Mouse (Mus musculus) cerebellum, adult 2 months (tissue): ENCODE results near the gene Art5. TPM values are rescaled to one million over a fixed set of nuclear protein-coding genes. Genes with fewer than 3 reads are reported as not detected.

Experiments used
- DNase-seq, 2 experiments: peaks; one replicate each; pipeline ENCODE4 v3.0.0; 2021
- H3K27ac ChIP-seq: fragments of 200-500 bp; 2 replicates; pipeline ENCODE4 v1.5.1; 2012; ENCODE audit warnings: low read length, control low read depth, inconsistent platforms; ENCODE audit not compliant: insufficient read depth
- H3K27me3 ChIP-seq: fragments of 200-500 bp; 2 replicates; pipeline ENCODE4 v1.6.1; 2012; ENCODE audit warnings: inconsistent platforms, mild to moderate bottlenecking, low read length, moderate library complexity; ENCODE audit not compliant: control insufficient read depth, insufficient read depth
- H3K4me1 ChIP-seq: fragments of 200-500 bp; 2 replicates; pipeline ENCODE4 v1.6.1; 2011; ENCODE audit warnings: low read length; ENCODE audit not compliant: control insufficient read depth, insufficient read depth
- H3K4me3 ChIP-seq: fragments of 200-500 bp; replicated peaks from 2 replicates; pipeline ENCODE3; 2011; ENCODE audit warnings: mild to moderate bottlenecking, low read depth, low read length, control low read depth; ENCODE audit not compliant: insufficient read depth
- CTCF ChIP-seq: fragments of 200-500 bp; IDR thresholded peaks from 2 replicates; pipeline ENCODE4 v1.5.1; 2011; ENCODE audit warnings: low read depth, mild to moderate bottlenecking, control low read depth, low read length, moderate library complexity, borderline replicate concordance; ENCODE audit not compliant: insufficient read depth
- POLR2A ChIP-seq: fragments of 200-500 bp; IDR thresholded peaks from 2 replicates; pipeline ENCODE4 v1.6.1; 2011; ENCODE audit warnings: low read length, control low read depth, borderline replicate concordance; ENCODE audit not compliant: insufficient read depth
- WGBS: fragments of 180-500 bp; shearing (Covaris S2); methylation state at CpG from one replicate; pipeline ENCODE4 v1.1.7; 2018; 5-methylcytosine and 5-hydroxymethylcytosine counted together
- polyA plus RNA-seq: library from polyadenylated mRNA; depleted of rRNA; stranded (reverse); fragments of >200 nt; gene quantifications from 2 replicates; pipeline ENCODE4 v1.2.3, GENCODE M21; 2012

The Art5 gene
- polyA plus RNA-seq, 1 experiment, result not detected

DNA sequence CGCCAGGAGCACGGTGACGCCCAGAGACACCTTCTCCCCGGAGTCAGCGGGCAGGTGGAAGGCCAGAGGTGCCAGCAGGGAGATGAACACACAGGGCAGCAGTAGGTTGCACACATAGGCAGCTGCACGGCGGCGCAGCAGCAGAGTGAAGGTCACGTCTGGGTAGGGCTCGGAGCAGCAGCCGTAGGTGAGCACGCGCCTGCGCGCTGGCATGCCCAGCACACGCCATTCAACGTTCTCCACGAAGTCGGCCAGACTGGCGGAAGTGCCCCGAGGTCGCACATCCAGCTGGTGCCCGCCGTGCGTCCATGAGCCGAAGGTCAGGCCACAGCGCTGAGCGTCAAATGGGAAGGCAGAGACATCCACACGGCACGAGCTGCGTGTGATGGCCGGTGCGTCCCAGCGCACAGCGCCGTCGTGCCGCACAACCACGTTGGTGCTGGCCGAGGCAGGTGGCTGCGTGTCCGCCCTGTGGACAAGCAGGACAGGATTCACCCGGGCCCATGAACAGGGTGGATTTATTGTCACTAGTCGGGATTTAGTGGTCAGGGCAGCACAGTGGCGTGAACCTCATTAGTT lies 4.0 kb upstream of the Art5 start:
- WGBS, result 84% methylated on average over 45 of the region's 45 CpGs
- TF ChIP-seq POLR2A (no peak), CTCF (no peak)
- H3K27me3 ChIP-seq, result no peaks in the 10 kb centered on the region
- H3K4me3 ChIP-seq, result no peak overlapping the region
- H3K27ac ChIP-seq, result no peak overlapping the region
- H3K4me1 ChIP-seq, result no peaks in the 10 kb centered on the region
- DNase-seq, result no peak

- H3K4me1 ChIP-seq, result peaks cover 4% of the 10 kb centered on the region
- TF ChIP-seq POLR2A (no peak), CTCF (no peak)
- no peak overlapping the region for H3K27ac ChIP-seq
- DNase-seq, result no peak
- H3K27me3 ChIP-seq, result no peaks in the 10 kb centered on the region
- H3K4me3 ChIP-seq, result no peak overlapping the region
- WGBS, result 89% methylated on average over 4 of the region's 4 CpGs
Measured at GRCm38 (mm10) chr7:102109746-102110145, 457 bp upstream of the Art5 start.

DNA sequence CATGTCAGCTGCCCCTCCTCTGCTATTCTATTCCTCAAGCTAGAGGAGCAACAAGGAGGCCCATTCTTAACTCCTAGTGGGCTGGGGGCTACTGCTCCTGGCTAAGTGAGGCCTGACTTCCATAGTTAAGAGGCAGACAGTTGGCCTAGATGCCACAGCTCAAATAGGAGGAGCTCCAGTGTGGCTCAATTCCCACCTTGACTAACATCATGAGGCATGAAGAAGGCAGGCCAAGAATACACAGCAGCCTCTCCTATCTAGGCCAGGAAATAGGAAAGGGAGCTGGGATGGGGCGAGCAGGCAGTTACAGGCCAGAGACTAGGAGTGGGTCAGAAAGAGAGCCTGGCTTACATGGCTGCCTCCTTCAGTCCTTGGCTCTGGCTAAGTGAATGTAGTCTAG lies 1.1 kb downstream of the Art5 start:
- no peak for TF ChIP-seq CTCF
- no peak for TF ChIP-seq POLR2A

DNA sequence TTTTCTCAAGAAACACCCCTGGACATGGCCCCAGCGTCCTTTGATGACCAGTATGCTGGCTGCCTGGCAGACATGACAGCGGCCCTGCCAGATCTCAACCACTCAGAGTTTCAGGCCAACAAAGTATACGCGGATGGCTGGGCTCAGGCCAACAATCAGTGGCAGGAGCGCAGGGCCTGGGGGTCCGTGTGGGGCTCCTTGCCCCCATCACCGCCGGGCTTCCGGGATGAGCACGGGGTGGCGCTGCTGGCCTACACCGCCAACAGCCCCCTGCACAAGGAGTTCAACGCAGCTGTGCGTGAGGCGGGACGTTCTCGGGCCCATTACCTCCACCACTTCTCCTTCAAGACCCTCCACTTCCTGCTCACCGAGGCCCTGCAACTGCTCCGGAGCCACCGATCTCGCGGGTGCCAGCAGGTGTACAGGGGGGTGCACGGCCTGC lies 2.6 kb downstream of the Art5 start:
- peak in 1 of 2 experiments; percentile 18 for DNase-seq
- Histone ChIP-seq H3K4me3 (peak overlapping the region; percentile 3), H3K4me1 (peaks cover 4% of the 10 kb centered on the region), H3K27ac (no peak overlapping the region), H3K27me3 (no peaks in the 10 kb centered on the region)
- no peak for TF ChIP-seq POLR2A
- no peak for TF ChIP-seq CTCF
- WGBS, result 17% methylated on average over 23 of the region's 23 CpGs

More for the DNA sequence above, 1.1 kb downstream of the Art5 start:
- DNase-seq, result no peak
- Histone ChIP-seq H3K4me3 (no peak overlapping the region), H3K27me3 (no peaks in the 10 kb centered on the region), H3K27ac (no peak overlapping the region), H3K4me1 (peaks cover 4% of the 10 kb centered on the region)
- 54% methylated on average over 1 of the region's 1 CpGs for WGBS

GRCm38 (mm10) chr7:102104126-102104525 lies 5.2 kb downstream of the Art5 start:
- Histone ChIP-seq H3K4me1 (peaks cover 4% of the 10 kb centered on the region), H3K4me3 (no peak overlapping the region), H3K27me3 (no peaks in the 10 kb centered on the region), H3K27ac (no peak overlapping the region)
- TF ChIP-seq CTCF (no peak), POLR2A (no peak)
- peak; percentile 36 to 63 for DNase-seq
- WGBS, result 24% methylated on average over 5 of the region's 5 CpGs

- H3K27me3 ChIP-seq, result no peaks in the 10 kb centered on the region
- H3K4me1 ChIP-seq, result peaks cover 4% of the 10 kb centered on the region
- H3K27ac ChIP-seq, result no peak overlapping the region
- DNase-seq, result no peak
- H3K4me3 ChIP-seq, result no peak overlapping the region
- 92% methylated on average over 2 of the region's 2 CpGs for WGBS
- no peak for TF ChIP-seq POLR2A
- TF ChIP-seq CTCF, result no peak
Measured at GRCm38 (mm10) chr7:102103555-102103954, 5.7 kb downstream of the Art5 start.

DNA sequence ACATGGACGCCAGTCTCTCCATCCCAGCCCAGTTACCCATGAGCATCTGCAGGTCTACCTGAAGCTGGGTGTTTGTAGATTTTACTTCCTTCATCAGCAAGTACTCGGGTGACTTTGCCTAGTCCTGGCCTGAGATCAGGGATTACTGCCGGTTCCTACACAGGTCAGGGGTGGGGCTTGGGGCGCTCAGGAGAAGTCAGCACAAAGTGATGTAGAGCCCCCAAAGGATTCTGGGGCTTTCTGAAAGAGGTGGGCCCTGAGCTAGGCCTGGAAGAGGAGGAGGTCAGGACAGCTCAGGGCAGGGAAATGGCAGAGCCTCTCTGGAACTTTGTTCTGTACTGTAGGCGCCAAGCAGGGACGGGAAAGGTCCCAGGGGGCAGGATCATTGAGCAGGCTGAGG lies 6.6 kb downstream of the Art5 start:
- no peak overlapping the region for H3K4me3 ChIP-seq
- H3K27me3 ChIP-seq, result no peaks in the 10 kb centered on the region
- TF ChIP-seq POLR2A (no peak), CTCF (no peak)
- H3K4me1 ChIP-seq, result peaks cover 4% of the 10 kb centered on the region
- no peak overlapping the region for H3K27ac ChIP-seq
- no peak for DNase-seq
- 69% methylated on average over 6 of the region's 6 CpGs for whole genome bisulfite sequencing

DNA sequence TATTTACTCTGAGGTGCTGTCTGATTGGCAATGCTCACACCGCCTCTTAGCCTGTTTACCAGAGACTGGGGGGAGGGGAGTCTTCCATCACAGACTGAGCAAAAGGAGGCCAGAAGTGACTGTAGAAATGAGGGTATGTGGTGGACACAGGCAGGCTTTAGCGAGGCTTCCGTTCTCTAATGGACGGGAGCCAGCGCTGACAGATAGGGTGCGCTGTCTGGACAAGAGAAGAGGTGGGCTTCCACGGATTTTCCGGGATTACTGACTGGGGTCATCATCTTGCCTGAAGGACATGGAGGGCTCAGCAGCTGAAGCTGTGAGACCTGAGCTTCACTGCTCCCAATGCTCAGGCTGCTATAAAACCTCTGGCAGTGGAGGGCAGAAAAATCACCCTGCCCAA lies 7.0 kb downstream of the Art5 start:
- no peak overlapping the region for H3K27ac ChIP-seq
- no peak for DNase-seq
- peaks cover 3% of the 10 kb centered on the region for H3K4me1 ChIP-seq
- 59% methylated on average over 8 of the region's 8 CpGs for WGBS
- no peak overlapping the region for H3K4me3 ChIP-seq
- no peak for TF ChIP-seq POLR2A
- no peak for TF ChIP-seq CTCF
- H3K27me3 ChIP-seq, result no peaks in the 10 kb centered on the region

DNA sequence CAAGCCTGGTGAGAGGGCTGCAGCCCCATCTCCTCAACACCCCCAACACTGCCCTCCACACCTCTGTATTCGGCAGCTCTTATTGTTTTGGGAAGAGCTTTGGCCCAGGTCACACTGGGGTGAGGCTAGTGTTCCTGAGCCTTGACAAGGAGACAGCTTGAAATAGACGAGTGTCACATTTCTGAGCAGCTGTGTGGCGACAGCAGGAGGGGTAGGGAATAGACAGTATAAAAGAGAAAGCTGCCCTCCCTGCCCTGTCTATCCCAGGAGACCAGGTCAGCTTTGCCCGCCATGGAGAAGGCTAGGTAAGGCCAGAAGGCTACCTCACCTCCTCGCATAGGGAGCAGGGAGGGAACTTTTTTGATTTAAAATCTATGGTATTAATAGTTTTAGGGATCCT lies 7.8 kb downstream of the Art5 start, which contains the start of gene Art1:
Gene Art1 (plus strand): TSS at position 257 of the 400 bp plus-strand sequence.
- TF ChIP-seq POLR2A (no peak), CTCF (no peak)
- H3K27me3 ChIP-seq, result no peaks in the 10 kb centered on the region
- H3K4me3 ChIP-seq, result no peak within 1 kb of the TSS
- no peak within 1 kb of the TSS for H3K27ac ChIP-seq
- 73% methylated on average over 5 of the region's 5 CpGs for WGBS
- no peak for DNase-seq
- H3K4me1 ChIP-seq, result no peaks in the 10 kb centered on the region
